Mouse (Mus musculus): ENCODE results near the gene Negr1.

- TF ChIP-seq CTCF (IDR thresholded peaks at IDR 0.05), result no peak
- no peak for TF ChIP-seq EP300 (IDR thresholded peaks at IDR 0.05; ENCODE audit: insufficient read depth, low read depth, low read length)
Observed at GRCm38 (mm10) chr3:157090051-157090450, 528.5 kb downstream of the Negr1 start.

All from heart, adult 2 months (tissue).